Mouse (Mus musculus) megakaryocyte-erythroid progenitor cell, adult 5 weeks (primary cell): Measurements from ENCODE around the gene Erbb3. TPM values are rescaled to one million over a fixed set of nuclear protein-coding genes. Genes with fewer than 3 reads are reported as not detected.

Source experiments
- polyA plus RNA-seq: library from polyadenylated mRNA; stranded (reverse); fragments of >175 nt; gene quantifications from 2 replicates; pipeline ENCODE4 v1.2.3, GENCODE M21; 2012

Gene Erbb3
- 0.46 and 0.58 TPM in 2 replicates for polyA plus RNA-seq

GRCm38 (mm10) chr10:128589464-128590192 lies at the start of gene Erbb3:
Gene Erbb3 (minus strand): TSS chr10:128589652.

GRCm38 (mm10) chr10:128626311-128627310 lies 37.2 kb upstream of the Erbb3 start, which contains the start of gene Rps26:
Gene Rps26 (minus strand): TSS chr10:128626747.

GRCm38 (mm10) chr10:128565788-128566531 lies 23.5 kb downstream of the Erbb3 start, which contains the start of gene Pa2g4:
Gene Pa2g4 (minus strand): TSS chr10:128565987.

GRCm38 (mm10) chr10:128548947-128549681 lies 40.3 kb downstream of the Erbb3 start, which contains the start of gene Rpl41:
Gene Rpl41 (minus strand): TSS chr10:128549305.

GRCm38 (mm10) chr10:128547361-128548032 lies 42.0 kb downstream of the Erbb3 start, which contains the start of gene Zc3h10:
Gene Zc3h10 (minus strand): TSS chr10:128547774.

GRCm38 (mm10) chr10:128525671-128526308 lies 63.7 kb downstream of the Erbb3 start, which contains the start of gene Esyt1:
Gene Esyt1 (minus strand): TSS chr10:128525871.

Other genes with a start within 250 kb of the Erbb3 start
- gene Coq10a, start 220.7 kb downstream of the Erbb3 start, polyA plus RNA-seq = 8.1 TPM in 2 replicates
- 65.0 and 67.0 TPM in 2 replicates for gene Ankrd52, start 212.5 kb downstream of the Erbb3 start, polyA plus RNA-seq
- 0.05 TPM in 1 of 2 replicates, not detected in the other for gene Slc39a5, start 188.4 kb downstream of the Erbb3 start, polyA plus RNA-seq
- 201 and 217 TPM in 2 replicates for gene Nabp2, start 178.2 kb downstream of the Erbb3 start, polyA plus RNA-seq
- gene Rnf41, start 178.0 kb downstream of the Erbb3 start, polyA plus RNA-seq = 15.5 and 16.3 TPM in 2 replicates
- gene Smarcc2, start 130.4 kb downstream of the Erbb3 start, polyA plus RNA-seq = 197 and 236 TPM in 2 replicates
- 457 and 543 TPM in 2 replicates for gene Myl6, start 95.5 kb downstream of the Erbb3 start, polyA plus RNA-seq
- 18.3 and 25.9 TPM in 2 replicates for gene Myl6b, start 91.0 kb downstream of the Erbb3 start, polyA plus RNA-seq
- gene Esyt1, start 63.8 kb downstream of the Erbb3 start, polyA plus RNA-seq = 147 and 159 TPM in 2 replicates
- 33.5 and 34.0 TPM in 2 replicates for gene Zc3h10, start 41.9 kb downstream of the Erbb3 start, polyA plus RNA-seq
- gene Rpl41, start 40.3 kb downstream of the Erbb3 start, polyA plus RNA-seq = 8,366 and 9,270 TPM in 2 replicates
- gene Pa2g4, start 23.7 kb downstream of the Erbb3 start, polyA plus RNA-seq = 508 and 557 TPM in 2 replicates
- 4,910 and 5,054 TPM in 2 replicates for gene Rps26, start 37.1 kb upstream of the Erbb3 start, polyA plus RNA-seq
- 0.13 and 0.15 TPM in 2 replicates for gene Ikzf4, start 56.3 kb upstream of the Erbb3 start, polyA plus RNA-seq
- 1.2 and 1.3 TPM in 2 replicates for gene Suox, start 84.4 kb upstream of the Erbb3 start, polyA plus RNA-seq
- gene Rab5b, start 106.6 kb upstream of the Erbb3 start, polyA plus RNA-seq = 12.0 and 19.6 TPM in 2 replicates
- 0.37 and 0.69 TPM in 2 replicates for gene Pmel, start 114.5 kb upstream of the Erbb3 start, polyA plus RNA-seq
- gene Cdk2, start 115.4 kb upstream of the Erbb3 start, polyA plus RNA-seq = 28.2 and 29.2 TPM in 2 replicates
- gene Dgka, start 155.2 kb upstream of the Erbb3 start, polyA plus RNA-seq = 3.2 and 3.3 TPM in 2 replicates
- 116 and 137 TPM in 2 replicates for gene Pym1, start 158.2 kb upstream of the Erbb3 start, polyA plus RNA-seq
- gene Mmp19, start 201.3 kb upstream of the Erbb3 start, polyA plus RNA-seq = 1.5 and 2.3 TPM in 2 replicates
- 10.5 and 11.0 TPM in 2 replicates for gene Dnajc14, start 214.4 kb upstream of the Erbb3 start, polyA plus RNA-seq
- 3.9 and 4.2 TPM in 2 replicates for gene Tmem198b, start 214.7 kb upstream of the Erbb3 start, polyA plus RNA-seq
- 17.1 and 19.3 TPM in 2 replicates for gene Sarnp, start 227.7 kb upstream of the Erbb3 start, polyA plus RNA-seq
- gene Ormdl2, start 232.0 kb upstream of the Erbb3 start, polyA plus RNA-seq = 15.8 and 20.5 TPM in 2 replicates